Mouse (Mus musculus) C2C12 (cell line): Measurements from ENCODE around the gene Ckb.

Experiments used
- CEBPB ChIP-seq: IDR thresholded peaks from one replicate; pipeline ENCODE4 v1.6.1; 2011; ENCODE audit warnings: low read depth, mild to moderate bottlenecking, control low read depth, moderate library complexity
- CTCF ChIP-seq: IDR thresholded peaks from one replicate; pipeline ENCODE4 v1.5.1; 2011; ENCODE audit not compliant: control insufficient read depth, insufficient read depth, insufficient read length
- MAX ChIP-seq: IDR thresholded peaks from one replicate; pipeline ENCODE4 v1.6.1; 2011; ENCODE audit warnings: mild to moderate bottlenecking, control low read depth
- MYOD1 ChIP-seq: IDR thresholded peaks from one replicate; pipeline ENCODE4 v1.6.1; 2011; ENCODE audit warnings: low read depth; ENCODE audit not compliant: control insufficient read depth, insufficient read length
- MYOG ChIP-seq: IDR thresholded peaks from one replicate; pipeline ENCODE4 v1.6.1; 2011; ENCODE audit not compliant: control insufficient read depth, insufficient read length; ENCODE audit errors: extremely low read depth
- USF1 ChIP-seq: IDR thresholded peaks from one replicate; pipeline ENCODE4 v1.6.1; 2011; ENCODE audit warnings: low read depth, mild to moderate bottlenecking, control low read depth, moderate library complexity

DNA sequence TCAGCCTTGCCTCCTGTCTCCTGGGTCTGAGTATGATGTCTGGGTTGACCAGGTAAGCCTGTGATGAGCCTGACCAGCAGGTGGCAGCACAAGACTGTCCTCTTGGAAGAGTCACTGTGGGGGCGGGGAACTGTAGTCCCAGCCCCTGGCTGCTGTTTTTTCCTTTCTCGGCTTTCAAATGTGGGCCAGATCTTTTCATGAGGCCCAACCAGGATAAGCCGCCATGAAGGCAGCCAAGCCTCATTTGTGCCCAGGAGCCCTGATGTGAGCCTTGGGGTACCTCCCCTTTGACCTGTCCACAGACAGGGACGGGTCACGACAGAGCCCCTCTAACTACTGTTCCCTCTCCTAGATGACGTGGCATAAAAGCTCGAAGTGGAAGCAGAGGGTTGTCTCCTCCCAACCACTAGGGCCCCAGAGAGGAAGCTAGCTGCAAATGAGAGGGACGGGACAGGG lies 3.7 kb downstream of the Ckb start:
- TF ChIP-seq CTCF: peak; percentile 83
- no peak for TF ChIP-seq MAX
- no peak for TF ChIP-seq MYOD1
- no peak for TF ChIP-seq MYOG
- no peak for TF ChIP-seq USF1
- TF ChIP-seq CEBPB: no peak
